Mouse (Mus musculus) adrenal gland, postnatal 25 days (tissue): ENCODE results near the gene Ccdc84. TPM values are rescaled to one million over a fixed set of nuclear protein-coding genes. Genes with fewer than 3 reads are reported as not detected.
"Not testable (repeated sequence)": the region's sequence is repeated elsewhere in the genome, so short reads cannot be mapped to it uniquely, and the experiment has no call there.

ENCODE experiments used
- DNase-seq: peaks from one replicate; pipeline ENCODE4 v3.0.0; 2021; ENCODE audit warnings: mixed read lengths
- long read RNA-seq: library from polyadenylated mRNA; stranded (forward); transcript quantifications from one replicate; pipeline ENCODE4 v2.0.0, GENCODE M21; 2021
- total RNA-seq: library from RNA; stranded (reverse); gene quantifications from 2 replicates; pipeline ENCODE4 v1.2.3, GENCODE M21; 2021

Ccdc84 gene
- 20.4 and 21.9 TPM in 2 replicates for total RNA-seq
- long read RNA-seq, partial matches to known transcripts, result 2 of 15 reads
- long read RNA-seq, other reads (novel, unspliced or antisense), result 10 of 15 reads

- DNase-seq, result no peak
Observed at GRCm38 (mm10) chr9:44418519-44419385, at the start of gene Ccdc84. TSS of gene Ccdc84 (minus strand) at chr9:44418569.

- no peak for DNase-seq
Observed at GRCm38 (mm10) chr9:44461950-44462349, 43.6 kb upstream of the Ccdc84 start.

- no peak for DNase-seq
Observed at GRCm38 (mm10) chr9:44457035-44457742, 38.8 kb upstream of the Ccdc84 start.

GRCm38 (mm10) chr9:44454891-44455220, 36.5 kb upstream of the Ccdc84 start, which contains the start of gene Upk2:
TSS of gene Upk2 (minus strand) at chr9:44454976.
- DNase-seq, result no peak

GRCm38 (mm10) chr9:44454132-44454890, 35.9 kb upstream of the Ccdc84 start:
- peak; percentile 85 for DNase-seq

- no peak for DNase-seq
Observed at GRCm38 (mm10) chr9:44450387-44450786, 32.0 kb upstream of the Ccdc84 start.

- not testable (repeated sequence) for DNase-seq
Observed at GRCm38 (mm10) chr9:44444402-44445025, 26.1 kb upstream of the Ccdc84 start.

- DNase-seq, result no peak
Observed at GRCm38 (mm10) chr9:44440961-44441360, 22.6 kb upstream of the Ccdc84 start, which contains the start of gene Foxr1. TSS of gene Foxr1 (minus strand) at chr9:44441136.

GRCm38 (mm10) chr9:44435747-44436146, 17.4 kb upstream of the Ccdc84 start:
- DNase-seq, result no peak

- DNase-seq, result no peak
Observed at GRCm38 (mm10) chr9:44432577-44433185, 14.3 kb upstream of the Ccdc84 start.

GRCm38 (mm10) chr9:44423576-44423975, 5.2 kb upstream of the Ccdc84 start:
- no peak for DNase-seq

- DNase-seq, result no peak
Observed at GRCm38 (mm10) chr9:44420280-44420898, 2.0 kb upstream of the Ccdc84 start.

GRCm38 (mm10) chr9:44419730-44420129, 1.4 kb upstream of the Ccdc84 start:
- DNase-seq, result not testable (repeated sequence)

- peak; percentile 97 for DNase-seq
Observed at GRCm38 (mm10) chr9:44417892-44418363, 441 bp downstream of the Ccdc84 start.

- no peak for DNase-seq
Observed at GRCm38 (mm10) chr9:44417156-44417891, 1.0 kb downstream of the Ccdc84 start.

GRCm38 (mm10) chr9:44412781-44413180, 5.6 kb downstream of the Ccdc84 start:
- no peak for DNase-seq

GRCm38 (mm10) chr9:44412306-44412705, 6.1 kb downstream of the Ccdc84 start:
- DNase-seq, result no peak

GRCm38 (mm10) chr9:44411601-44412130, 6.7 kb downstream of the Ccdc84 start:
- DNase-seq, result no peak

- DNase-seq, result no peak
Observed at GRCm38 (mm10) chr9:44410647-44411336, 7.6 kb downstream of the Ccdc84 start.
